Mouse (Mus musculus): Measurements from ENCODE around the gene Guca2b.

- TF ChIP-seq CTCF (IDR thresholded peaks at IDR 0.05; ENCODE audit: low read depth, low read length) = no peak
- no peak for TF ChIP-seq TAL1 (conservative IDR thresholded peaks at IDR 0.05; ENCODE audit: low read depth, low read length)
- TF ChIP-seq POLR2AphosphoS5 (IDR thresholded peaks at IDR 0.05; ENCODE audit: insufficient replicate concordance, low read depth, low read length) = no peak
- TF ChIP-seq GATA2 (IDR thresholded peaks at IDR 0.05; ENCODE audit: borderline replicate concordance, low read depth, low read length) = no peak
Measured at GRCm38 (mm10) chr4:119660007-119660406, 1.3 kb upstream of the Guca2b start.

All from G1E (cell line).